Mouse (Mus musculus) liver, postnatal 0 days (tissue): ENCODE results near the gene Slc5a9.

Experiments
- CTCF ChIP-seq: sonication (generic); IDR thresholded peaks from 2 replicates; pipeline ENCODE4 v1.5.1; 2016; ENCODE audit warnings: antibody characterized with exemption, low read depth
- EP300 ChIP-seq: IDR thresholded peaks from 2 replicates; pipeline ENCODE4 v1.6.1; 2016; ENCODE audit warnings: antibody characterized with exemption, low read depth, mild to moderate bottlenecking

- no peak for TF ChIP-seq EP300
- TF ChIP-seq CTCF: no peak
Measured at GRCm38 (mm10) chr4:111838882-111839281, 63.8 kb downstream of the Slc5a9 start.
